ENCODE assay signal across 8 mouse cellular contexts in genomic region chr17:83807778-83808398, GRCm38 (mm10). TPM values are rescaled to one million over a fixed set of nuclear protein-coding genes. Genes with fewer than 3 reads are reported as not detected.
DNase-seq lines count a peak whose midpoint lies in the region; ATAC-seq and TF ChIP-seq lines count a peak whose summit lies in the region.

No protein-coding gene starts in this region.

- WGBS in hindbrain, embryonic 10.5 days: 75% methylated on average over 11 of the region's 11 CpGs
- WGBS in hindbrain, embryonic 13.5 days: 76% methylated on average over 11 of the region's 11 CpGs
- WGBS in spleen, adult 2 months: 56% methylated on average over 11 of the region's 11 CpGs

- H3K36me3 ChIP-seq in hindbrain, embryonic 10.5 days: peaks cover 33% of the 10 kb centered on the region
- H3K36me3 ChIP-seq in hindbrain, embryonic 13.5 days: peaks cover 53% of the 10 kb centered on the region
- peaks cover 29% of the 10 kb centered on the region for H3K36me3 ChIP-seq in spleen, adult 2 months (ENCODE audit: control insufficient read depth, insufficient read depth, low read length)

- no peak overlapping the region for H3K4me3 ChIP-seq in hindbrain, embryonic 10.5 days
- H3K4me3 ChIP-seq in hindbrain, embryonic 13.5 days: no peak overlapping the region
- H3K4me3 ChIP-seq in spleen, adult 2 months (ENCODE audit: extremely low read depth, insufficient read depth, insufficient read length): no peak overlapping the region

- peak; percentile 62 for DNase-seq in hindbrain, embryonic 10.5 days (ENCODE audit: low spot score)
- DNase-seq in T-cell, adult 2 months (ENCODE audit: low spot score): peak; percentile 78
- DNase-seq in cerebellum, postnatal 36 days: peak; percentile 62 to 74
- DNase-seq in heart, adult 9 months (ENCODE audit: low spot score in 2 of 2): peak; percentile 17 to 51
- peak; percentile 50 to 75 for DNase-seq in layer of hippocampus, postnatal 25 days (ENCODE audit: extremely low spot score in 1 of 2, low spot score in 1 of 2)
- peak; percentile 90 for DNase-seq in lung, postnatal 36 days
- DNase-seq in spleen, adult 2 months (ENCODE audit: low read depth in 1 of 2, low spot score in 2 of 2): peak; percentile 72 to 74

- no peak for ATAC-seq in hindbrain, embryonic 13.5 days (ENCODE audit: low FRiP score)

- no peaks in the 10 kb centered on the region for H3K9me3 ChIP-seq in hindbrain, embryonic 10.5 days
- no peaks in the 10 kb centered on the region for H3K9me3 ChIP-seq in hindbrain, embryonic 13.5 days

- peaks cover 12% of the 10 kb centered on the region for H3K4me1 ChIP-seq in hindbrain, embryonic 10.5 days (replicated peaks)
- peaks cover 25% of the 10 kb centered on the region for H3K4me1 ChIP-seq in hindbrain, embryonic 13.5 days (replicated peaks)
- peaks cover 13% of the 10 kb centered on the region; the same call in 1 of the 2 replicates for H3K4me1 ChIP-seq in spleen, adult 2 months (ENCODE audit: control insufficient read depth, insufficient read depth, insufficient read length)

- TF ChIP-seq POLR2A in spleen, adult 2 months (IDR thresholded peaks at IDR 0.05; ENCODE audit: low read depth, low read length): no peak

- no peak overlapping the region for H3K27ac ChIP-seq in hindbrain, embryonic 10.5 days
- H3K27ac ChIP-seq in hindbrain, embryonic 13.5 days: no peak overlapping the region
- peak overlapping the region; percentile 85 for H3K27ac ChIP-seq in spleen, adult 2 months (ENCODE audit: insufficient read depth, low read length)

- no peaks in the 10 kb centered on the region for H3K27me3 ChIP-seq in hindbrain, embryonic 10.5 days (ENCODE audit: insufficient read depth, poor library complexity, severe bottlenecking)
- H3K27me3 ChIP-seq in hindbrain, embryonic 13.5 days: no peaks in the 10 kb centered on the region
- H3K27me3 ChIP-seq in spleen, adult 2 months (ENCODE audit: control insufficient read depth, insufficient read depth, low read length): no peaks in the 10 kb centered on the region

- peak; percentile 43; the same call in 1 of the 2 replicates for TF ChIP-seq CTCF in spleen, adult 2 months (IDR thresholded peaks at IDR 0.05; ENCODE audit: extremely low read depth, insufficient read depth, insufficient read length, insufficient replicate concordance)

- H3K4me2 ChIP-seq in hindbrain, embryonic 13.5 days: no peak overlapping the region

- H3K9ac ChIP-seq in hindbrain, embryonic 13.5 days: no peak overlapping the region

RNA-seq across cellular contexts. Expression of gene Haao, which starts 39.9 kb away (rescaled TPM):
- 0.41 and 0.54 TPM in 2 replicates for polyA plus RNA-seq in hindbrain, embryonic 10.5 days (2016; fragmentation: Nextera tagmentation; extraction: Ambion mirVana)
- 0.31 and 0.36 TPM in 2 replicates for polyA plus RNA-seq in hindbrain, embryonic 13.5 days (2015; fragmentation: Nextera tagmentation; extraction: Ambion mirVana)
- total RNA-seq in layer of hippocampus, postnatal 25 days (2021): not detected
- 98.5 and 112 TPM in 2 replicates for polyA plus RNA-seq in spleen, adult 2 months (2012; rRNA removed)

Comparison
In these comparisons a context has a peak if more than half of its experiments do, and no peak if none do; other contexts are left out.
1. DNase-seq: peak in every context shown above with its lines; median percentile 90 in lung, postnatal 36 days; 78 in T-cell, adult 2 months; 73 in spleen, adult 2 months; 68 in cerebellum, postnatal 36 days; 62 in layer of hippocampus, postnatal 25 days; 62 in hindbrain, embryonic 10.5 days; 34 in heart, adult 9 months.
2. RNA of gene Haao, which starts 39.9 kb away (polyA plus RNA-seq): 98.5 to 112 TPM in spleen, adult 2 months; 0.41 to 0.54 TPM in hindbrain, embryonic 10.5 days and 0.31 to 0.36 TPM in hindbrain, embryonic 13.5 days; every median in the first group is over 10 times any median in the second.